Mouse (Mus musculus): ENCODE data around the gene Swap70.

The Swap70 gene

GRCm38 (mm10) chr7:110237837-110238451 is 16.4 kb downstream of the Swap70 start:
- no peak for DNase-seq (ENCODE audit: low spot score)

- no peak for DNase-seq (ENCODE audit: low spot score)
Measured at GRCm38 (mm10) chr7:110239590-110239989, 18.1 kb downstream of the Swap70 start.

- DNase-seq (ENCODE audit: low spot score) = no peak
Measured at GRCm38 (mm10) chr7:110241472-110242289, 20.2 kb downstream of the Swap70 start.

GRCm38 (mm10) chr7:110242290-110242581 is 20.7 kb downstream of the Swap70 start:
- DNase-seq (ENCODE audit: low spot score) = no peak

- no peak for DNase-seq (ENCODE audit: low spot score)
Measured at GRCm38 (mm10) chr7:110245128-110245527, 23.6 kb downstream of the Swap70 start.

- DNase-seq (ENCODE audit: low spot score) = no peak
Measured at GRCm38 (mm10) chr7:110246526-110246925, 25.0 kb downstream of the Swap70 start.

GRCm38 (mm10) chr7:110247801-110248200 is 26.3 kb downstream of the Swap70 start:
- no peak for DNase-seq (ENCODE audit: low spot score)

- DNase-seq (ENCODE audit: low spot score) = no peak
Measured at GRCm38 (mm10) chr7:110248677-110249076, 27.2 kb downstream of the Swap70 start.

- no peak for DNase-seq (ENCODE audit: low spot score)
Measured at GRCm38 (mm10) chr7:110253861-110254260, 32.4 kb downstream of the Swap70 start.

GRCm38 (mm10) chr7:110254395-110254794 is 32.9 kb downstream of the Swap70 start:
- DNase-seq (ENCODE audit: low spot score) = no peak

GRCm38 (mm10) chr7:110257059-110257458 is 35.5 kb downstream of the Swap70 start:
- DNase-seq (ENCODE audit: low spot score) = no peak

GRCm38 (mm10) chr7:110258196-110258950 is 36.9 kb downstream of the Swap70 start:
- no peak for DNase-seq (ENCODE audit: low spot score)

GRCm38 (mm10) chr7:110259966-110260711 is 38.6 kb downstream of the Swap70 start:
- DNase-seq (ENCODE audit: low spot score) = no peak

- DNase-seq (ENCODE audit: low spot score) = no peak
Measured at GRCm38 (mm10) chr7:110261807-110262206, 40.3 kb downstream of the Swap70 start.

- no peak for DNase-seq (ENCODE audit: low spot score)
Measured at GRCm38 (mm10) chr7:110262661-110263060, 41.1 kb downstream of the Swap70 start.

GRCm38 (mm10) chr7:110263474-110263873 is 42.0 kb downstream of the Swap70 start:
- no peak for DNase-seq (ENCODE audit: low spot score)

GRCm38 (mm10) chr7:110265796-110266195 is 44.3 kb downstream of the Swap70 start:
- peak; percentile 97 for DNase-seq (ENCODE audit: low spot score)

GRCm38 (mm10) chr7:110267014-110267413 is 45.5 kb downstream of the Swap70 start:
- DNase-seq (ENCODE audit: low spot score) = no peak

GRCm38 (mm10) chr7:110267994-110268393 is 46.5 kb downstream of the Swap70 start:
- DNase-seq (ENCODE audit: low spot score) = no peak

GRCm38 (mm10) chr7:110268511-110268910 is 47.0 kb downstream of the Swap70 start:
- no peak for DNase-seq (ENCODE audit: low spot score)

- no peak for DNase-seq (ENCODE audit: low spot score)
Measured at GRCm38 (mm10) chr7:110269777-110270176, 48.3 kb downstream of the Swap70 start.

- no peak for DNase-seq (ENCODE audit: low spot score)
Measured at GRCm38 (mm10) chr7:110270455-110270854, 48.9 kb downstream of the Swap70 start.

Measured in urinary bladder, postnatal 25 days (tissue).